Mouse (Mus musculus) liver, embryonic 14.5 days (tissue): ENCODE measurements at regions not wholly inside any gene's neighbourhood (a gene's known extent, or its start where the extent isn't known, plus 50 kb on each side); places are given as distances from the start of the nearest gene placed in this dataset.

ENCODE experiments used
- CTCF ChIP-seq: IDR thresholded peaks from 2 replicates; pipeline ENCODE4 v1.5.1; 2016; ENCODE audit warnings: antibody characterized with exemption, low read depth, control low read depth
- EP300 ChIP-seq: IDR thresholded peaks from 2 replicates; pipeline ENCODE4 v1.6.1; 2016; ENCODE audit warnings: antibody characterized with exemption, low read depth

DNA sequence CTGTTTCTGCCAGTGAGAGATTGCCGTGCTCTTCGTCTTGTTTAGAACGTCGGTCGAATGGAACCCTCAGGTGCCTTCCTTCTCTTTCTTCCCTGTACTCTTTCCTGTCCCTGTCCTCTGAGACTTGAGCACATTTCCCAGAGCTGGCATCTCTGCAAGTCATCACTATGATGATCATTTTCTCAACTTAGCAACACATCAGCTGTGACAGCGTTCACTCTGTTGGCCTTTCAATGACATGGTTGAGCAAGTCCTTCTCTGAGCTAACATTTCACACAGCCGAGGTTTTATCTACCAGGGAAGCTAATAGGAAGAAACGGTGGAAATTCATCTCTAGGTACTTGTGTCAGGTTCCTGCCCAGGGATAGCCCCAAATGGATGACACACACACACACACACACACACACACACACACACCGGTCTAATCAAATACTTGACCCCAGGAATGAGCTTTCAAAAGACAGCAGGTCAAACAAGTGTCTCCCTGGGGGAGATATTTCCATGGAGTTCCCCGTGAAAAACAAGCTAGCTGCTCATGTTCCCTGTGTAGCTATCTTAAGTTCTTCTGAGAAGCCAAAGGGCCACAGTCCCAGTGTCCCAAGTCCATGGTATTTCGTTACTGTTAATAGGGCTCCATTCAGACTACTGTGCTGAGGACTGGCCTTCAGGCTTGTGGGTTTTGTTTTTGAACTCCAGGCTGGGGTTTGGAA lies 167.0 kb upstream of the Trib2 start:
- no peak for TF ChIP-seq CTCF
- no peak for TF ChIP-seq EP300
